Mouse (Mus musculus): ENCODE measurements around the gene Spn. TPM values are rescaled to one million over a fixed set of nuclear protein-coding genes. Genes with fewer than 3 reads are reported as not detected.
A peak's percentile ranks its signal among the peaks of the same experiment; 100 is the strongest.

Spn gene
- total and polyA plus RNA-seq, 3 experiments: 52.8 to 251 (median 90.2) TPM

DNA sequence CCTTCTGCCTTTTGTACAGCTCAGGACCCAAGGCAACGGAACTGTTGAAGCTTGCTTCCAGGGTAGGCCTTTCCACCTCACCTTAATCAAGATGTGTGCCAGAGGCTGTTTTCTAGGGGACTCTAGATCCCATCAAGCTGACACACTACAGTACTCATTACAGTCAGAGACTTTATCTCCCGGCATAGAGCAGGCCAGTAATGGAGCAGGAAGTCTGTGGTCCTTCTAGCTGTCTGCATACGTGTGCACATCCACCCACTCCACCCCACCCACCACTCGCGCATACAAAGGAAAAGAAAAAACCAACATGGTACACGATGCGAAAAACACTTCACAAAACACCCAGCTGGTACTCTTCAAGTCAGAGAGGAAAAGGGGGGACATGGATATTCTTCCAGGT, 6.8 kb upstream of the Spn start:
- ATAC-seq (ENCODE audit: extremely low read depth, insufficient number of reproducible peaks, low FRiP score, poor library complexity, severe bottlenecking) (no peak), DNase-seq (ENCODE audit: low spot score) (no peak)
- Histone ChIP-seq H3K9me3 (replicated peaks) (no peaks in the 10 kb centered on the region), H3K36me3 (replicated peaks) (peaks cover 3% of the 10 kb centered on the region), H3K4me1 (ENCODE audit: insufficient read depth, low read depth, low read length) (peaks cover 83% of the 10 kb centered on the region), H3K27me3 (ENCODE audit: insufficient read depth, low read length) (no peaks in the 10 kb centered on the region), H3K4me3 (ENCODE audit: low read depth, low read length) (peak overlapping the region; percentile 61)
- TF ChIP-seq CTCF (IDR thresholded peaks at IDR 0.05; ENCODE audit: low read depth, low read length) (no peak), GATA2 (IDR thresholded peaks at IDR 0.05; ENCODE audit: borderline replicate concordance, low read depth, low read length) (no peak), GATA1 (IDR thresholded peaks at IDR 0.05; ENCODE audit: borderline replicate concordance, low read length) (no peak), TAL1 (conservative IDR thresholded peaks at IDR 0.05; ENCODE audit: low read depth, low read length) (no peak)

DNA sequence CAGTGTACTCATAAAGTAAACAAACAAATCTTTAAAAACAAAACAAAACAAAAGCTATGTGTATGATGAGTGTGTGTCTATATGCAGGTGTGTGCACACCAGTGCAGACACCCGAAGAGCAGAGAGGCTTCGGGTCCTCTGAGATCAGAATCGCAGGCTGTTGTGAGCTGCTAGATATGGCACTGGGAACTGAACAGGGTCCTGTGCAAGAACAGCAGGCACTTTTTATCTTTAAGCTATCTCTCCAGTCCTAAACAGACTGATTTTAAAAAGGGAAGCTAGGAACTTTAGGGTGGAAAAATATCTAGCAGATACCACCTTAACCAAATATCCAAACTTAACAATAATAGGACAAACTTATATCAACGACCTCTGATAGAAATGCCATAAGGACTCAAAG, 5.0 kb upstream of the Spn start:
- H3K9me3 ChIP-seq (replicated peaks): no peaks in the 10 kb centered on the region
- peaks cover 87% of the 10 kb centered on the region for H3K4me1 ChIP-seq (ENCODE audit: insufficient read depth, low read depth, low read length)
- DNase-seq (ENCODE audit: low spot score) (no peak), ATAC-seq (ENCODE audit: extremely low read depth, insufficient number of reproducible peaks, low FRiP score, poor library complexity, severe bottlenecking) (no peak)
- H3K36me3 ChIP-seq (replicated peaks): peaks cover 3% of the 10 kb centered on the region
- H3K4me3 ChIP-seq (ENCODE audit: low read depth, low read length): no peak overlapping the region; the same call in 1 of the 2 replicates
- no peaks in the 10 kb centered on the region for H3K27me3 ChIP-seq (ENCODE audit: insufficient read depth, low read length)
- no peak for TF ChIP-seq GATA2 (IDR thresholded peaks at IDR 0.05; ENCODE audit: borderline replicate concordance, low read depth, low read length)
- no peak for TF ChIP-seq POLR2AphosphoS5 (IDR thresholded peaks at IDR 0.05; ENCODE audit: insufficient replicate concordance, low read depth, low read length)
- TF ChIP-seq GATA1 (IDR thresholded peaks at IDR 0.05; ENCODE audit: borderline replicate concordance, low read length): no peak
- TF ChIP-seq TAL1 (conservative IDR thresholded peaks at IDR 0.05; ENCODE audit: low read depth, low read length): no peak
- no peak for TF ChIP-seq CTCF (IDR thresholded peaks at IDR 0.05; ENCODE audit: low read depth, low read length)

DNA sequence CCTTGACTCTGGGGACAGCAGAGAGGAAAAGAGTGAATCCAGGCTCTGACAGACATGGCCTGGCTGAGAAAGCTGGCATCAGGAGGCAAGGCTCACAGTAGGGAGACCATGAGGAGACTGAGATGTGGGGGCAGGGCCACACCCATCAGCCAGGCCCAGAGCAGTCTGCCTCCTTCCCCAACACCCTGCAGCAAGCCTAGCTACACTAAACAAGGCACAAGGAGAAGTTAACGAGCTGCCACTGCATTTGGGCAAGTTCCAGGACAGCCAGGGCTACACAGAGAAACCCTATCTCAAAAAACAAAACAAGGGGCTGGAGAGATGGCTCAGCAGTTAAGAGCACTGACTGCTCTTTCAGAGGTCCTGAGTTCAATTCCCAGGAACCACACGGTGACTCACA, 4.6 kb upstream of the Spn start:
- no peak for DNase-seq (ENCODE audit: low spot score)

DNA sequence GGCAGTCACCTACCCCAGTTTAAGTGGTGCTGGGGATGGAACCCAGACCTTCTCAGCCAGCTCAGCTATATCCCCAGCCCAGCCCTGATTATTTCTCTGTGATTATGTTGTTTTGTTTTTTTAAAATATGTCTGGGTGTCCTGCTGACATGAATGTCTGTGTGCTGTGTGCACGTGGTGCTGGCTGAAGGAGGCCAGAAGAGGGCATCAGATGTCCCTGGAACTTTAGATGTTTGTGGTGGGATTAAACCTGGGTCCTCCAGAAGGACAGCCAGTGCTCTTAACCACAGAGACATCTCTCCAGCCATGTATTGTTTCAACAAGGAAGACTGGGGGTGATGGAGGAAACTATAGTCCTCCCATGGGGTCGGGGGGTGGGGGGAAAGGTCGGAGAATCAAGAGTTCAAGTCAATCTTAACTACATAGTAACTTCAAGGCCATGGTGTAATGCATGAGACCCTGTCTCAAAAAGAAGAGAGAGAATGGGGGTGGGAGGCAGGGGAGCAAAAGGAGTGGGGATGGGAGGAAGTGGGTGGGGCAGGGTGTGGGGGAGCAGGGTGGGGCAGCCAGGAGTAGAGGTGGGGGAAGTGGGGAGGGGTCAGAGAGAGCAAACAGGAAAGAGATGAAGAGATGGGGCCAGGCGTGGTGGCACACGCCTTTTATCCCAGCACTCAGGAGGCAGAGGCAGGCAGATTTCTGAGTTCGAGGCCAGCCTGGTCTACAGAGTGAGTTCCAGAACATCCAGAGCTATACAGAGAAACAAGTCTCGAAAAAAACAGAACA, 3.2 kb upstream of the Spn start:
- ATAC-seq (ENCODE audit: extremely low read depth, insufficient number of reproducible peaks, low FRiP score, poor library complexity, severe bottlenecking): no peak
- no peak overlapping the region; the same call in 1 of the 2 replicates for H3K4me3 ChIP-seq (ENCODE audit: low read depth, low read length)
- peaks cover 89% of the 10 kb centered on the region for H3K4me1 ChIP-seq (ENCODE audit: insufficient read depth, low read depth, low read length)
- peaks cover 17% of the 10 kb centered on the region for H3K36me3 ChIP-seq (replicated peaks)
- no peaks in the 10 kb centered on the region for H3K27me3 ChIP-seq (ENCODE audit: insufficient read depth, low read length)
- no peak for TF ChIP-seq CTCF (IDR thresholded peaks at IDR 0.05; ENCODE audit: low read depth, low read length)
- no peak for TF ChIP-seq GATA1 (IDR thresholded peaks at IDR 0.05; ENCODE audit: borderline replicate concordance, low read length)
- TF ChIP-seq TAL1 (conservative IDR thresholded peaks at IDR 0.05; ENCODE audit: low read depth, low read length): no peak
- no peak for TF ChIP-seq GATA2 (IDR thresholded peaks at IDR 0.05; ENCODE audit: borderline replicate concordance, low read depth, low read length)
- TF ChIP-seq POLR2AphosphoS5 (IDR thresholded peaks at IDR 0.05; ENCODE audit: insufficient replicate concordance, low read depth, low read length): no peak
- no peak for DNase-seq (ENCODE audit: low spot score)
- no peaks in the 10 kb centered on the region for H3K9me3 ChIP-seq (replicated peaks)

More for the DNA sequence above, 4.6 kb upstream of the Spn start:
- peak overlapping the region; percentile 63; the same call in 1 of the 2 replicates for H3K4me3 ChIP-seq (ENCODE audit: low read depth, low read length)
- H3K27me3 ChIP-seq (ENCODE audit: insufficient read depth, low read length): no peaks in the 10 kb centered on the region
- peaks cover 3% of the 10 kb centered on the region for H3K36me3 ChIP-seq (replicated peaks)
- no peak for TF ChIP-seq GATA2 (IDR thresholded peaks at IDR 0.05; ENCODE audit: borderline replicate concordance, low read depth, low read length)
- no peak for TF ChIP-seq POLR2AphosphoS5 (IDR thresholded peaks at IDR 0.05; ENCODE audit: insufficient replicate concordance, low read depth, low read length)
- TF ChIP-seq CTCF (IDR thresholded peaks at IDR 0.05; ENCODE audit: low read depth, low read length): no peak
- no peak for TF ChIP-seq TAL1 (conservative IDR thresholded peaks at IDR 0.05; ENCODE audit: low read depth, low read length)
- ATAC-seq (ENCODE audit: extremely low read depth, insufficient number of reproducible peaks, low FRiP score, poor library complexity, severe bottlenecking): no peak
- no peaks in the 10 kb centered on the region for H3K9me3 ChIP-seq (replicated peaks)
- H3K4me1 ChIP-seq (ENCODE audit: insufficient read depth, low read depth, low read length): peaks cover 91% of the 10 kb centered on the region

DNA sequence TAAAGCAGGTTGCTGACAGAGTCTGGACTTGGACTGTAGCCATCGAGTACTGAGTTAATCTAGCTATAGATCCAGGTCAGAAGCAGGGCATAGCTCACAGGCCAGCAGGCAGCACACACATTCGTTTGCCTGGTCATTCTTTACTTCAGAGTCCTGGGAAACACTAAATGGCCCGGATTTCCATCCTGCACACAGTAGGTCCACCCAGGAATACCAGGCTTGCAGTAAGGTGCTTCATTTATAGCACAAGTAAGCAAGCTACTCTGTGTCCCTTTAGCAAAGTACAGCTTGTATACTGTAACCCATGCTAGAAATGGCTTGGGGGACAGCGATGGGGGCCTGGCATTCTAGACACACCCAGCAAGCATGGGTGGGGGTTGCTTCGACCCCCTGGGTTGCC, 1.9 kb upstream of the Spn start:
- H3K36me3 ChIP-seq (replicated peaks): peaks cover 30% of the 10 kb centered on the region
- H3K4me3 ChIP-seq (ENCODE audit: low read depth, low read length): peak overlapping the region; percentile 58; the same call in 1 of the 2 replicates
- ATAC-seq (ENCODE audit: extremely low read depth, insufficient number of reproducible peaks, low FRiP score, poor library complexity, severe bottlenecking): no peak
- no peaks in the 10 kb centered on the region for H3K9me3 ChIP-seq (replicated peaks)
- H3K4me1 ChIP-seq (ENCODE audit: insufficient read depth, low read depth, low read length): peaks cover 89% of the 10 kb centered on the region
- no peaks in the 10 kb centered on the region for H3K27me3 ChIP-seq (ENCODE audit: insufficient read depth, low read length)
- TF ChIP-seq TAL1 (conservative IDR thresholded peaks at IDR 0.05; ENCODE audit: low read depth, low read length): no peak
- DNase-seq (ENCODE audit: low spot score): no peak

DNA sequence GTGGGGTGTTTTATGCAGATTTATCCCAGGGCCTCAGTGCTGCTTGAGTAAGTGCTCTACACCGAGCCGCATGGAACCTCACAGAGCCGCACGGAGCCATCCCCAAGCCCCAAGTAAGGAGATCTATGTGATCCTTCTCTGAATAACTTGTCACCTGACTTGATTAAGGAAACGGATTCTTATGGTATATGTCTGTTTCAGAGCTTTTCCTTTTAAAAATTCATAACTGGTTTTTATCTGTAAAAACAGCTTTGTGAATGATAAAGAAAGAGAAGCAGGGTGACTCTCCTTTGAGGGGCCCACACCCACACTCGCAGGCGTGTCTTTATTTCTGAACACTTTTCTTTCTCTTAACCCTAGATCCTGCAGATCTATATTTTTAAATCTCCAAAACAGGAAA, 1.5 kb upstream of the Spn start:
- Histone ChIP-seq H3K27me3 (ENCODE audit: insufficient read depth, low read length) (no peaks in the 10 kb centered on the region), H3K4me1 (ENCODE audit: insufficient read depth, low read depth, low read length) (peaks cover 89% of the 10 kb centered on the region), H3K4me3 (ENCODE audit: low read depth, low read length) (no peak overlapping the region; the same call in 1 of the 2 replicates), H3K36me3 (replicated peaks) (peaks cover 34% of the 10 kb centered on the region), H3K9me3 (replicated peaks) (no peaks in the 10 kb centered on the region)
- DNase-seq (ENCODE audit: low spot score) (peak; percentile 59), ATAC-seq (ENCODE audit: extremely low read depth, insufficient number of reproducible peaks, low FRiP score, poor library complexity, severe bottlenecking) (peak; percentile 45)
- TF ChIP-seq GATA2 (IDR thresholded peaks at IDR 0.05; ENCODE audit: borderline replicate concordance, low read depth, low read length) (no peak), CTCF (IDR thresholded peaks at IDR 0.05; ENCODE audit: low read depth, low read length) (no peak), GATA1 (IDR thresholded peaks at IDR 0.05; ENCODE audit: borderline replicate concordance, low read length) (no peak), TAL1 (conservative IDR thresholded peaks at IDR 0.05; ENCODE audit: low read depth, low read length) (peak; percentile 63), POLR2AphosphoS5 (IDR thresholded peaks at IDR 0.05; ENCODE audit: insufficient replicate concordance, low read depth, low read length) (no peak)
